Mouse (Mus musculus): Measurements from ENCODE around the gene Gpr137. TPM values are rescaled to one million over a fixed set of nuclear protein-coding genes. Genes with fewer than 3 reads are reported as not detected.

The Gpr137 gene
- polyA plus RNA-seq, 1 experiment: 39.9 TPM

- Histone ChIP-seq H3ac (ENCODE audit: control insufficient read depth, insufficient read length) (peak overlapping the region; percentile 78), H3K36me3 (ENCODE audit: control insufficient read depth, insufficient read depth) (no peaks in the 10 kb centered on the region), H3K79me2 (ENCODE audit: control insufficient read depth, insufficient read depth) (peaks cover 23% of the 10 kb centered on the region), H3K4me2 (ENCODE audit: low read depth) (peak overlapping the region; percentile 88), H3K27me3 (ENCODE audit: control insufficient read depth, insufficient read depth, insufficient read length) (no peaks in the 10 kb centered on the region), H3K4me3 (peak overlapping the region; percentile 56)
- TF ChIP-seq MYOD1 (IDR thresholded peaks at IDR 0.05; ENCODE audit: control insufficient read depth in 1 of 3, insufficient read length in 2 of 3, low read depth in 2 of 3): no peak
- TF ChIP-seq MYOG (IDR thresholded peaks at IDR 0.05; ENCODE audit: control insufficient read depth in 1 of 3, insufficient read depth in 1 of 3, insufficient read length in 2 of 3, low read depth in 2 of 3): no peak
- TF ChIP-seq POLR2A (IDR thresholded peaks at IDR 0.05; ENCODE audit: insufficient read length, low read depth): no peak
- TF ChIP-seq REST (IDR thresholded peaks at IDR 0.05; ENCODE audit: insufficient read depth, insufficient read length): no peak
- TF ChIP-seq TCF3 (IDR thresholded peaks at IDR 0.05; ENCODE audit: insufficient read length, low read depth): no peak
- no peak for TF ChIP-seq E2F4 (IDR thresholded peaks at IDR 0.05; ENCODE audit: insufficient read depth)
- TF ChIP-seq CEBPB (IDR thresholded peaks at IDR 0.05; ENCODE audit: insufficient read depth, poor library complexity, severe bottlenecking): no peak
- no peak for TF ChIP-seq POLR2AphosphoS2 (IDR thresholded peaks at IDR 0.05; ENCODE audit: insufficient read length, low read depth)
- no peak for TF ChIP-seq USF1 (IDR thresholded peaks at IDR 0.05; ENCODE audit: low read depth)
- no peak for TF ChIP-seq MAX (IDR thresholded peaks at IDR 0.05; ENCODE audit: low read depth)
Measured at GRCm38 (mm10) chr19:6920741-6921636, 21.3 kb downstream of the Gpr137 start.

GRCm38 (mm10) chr19:6919876-6920740, 22.2 kb downstream of the Gpr137 start:
- peaks cover 23% of the 10 kb centered on the region for H3K79me2 ChIP-seq (ENCODE audit: control insufficient read depth, insufficient read depth)
- TF ChIP-seq SRF (IDR thresholded peaks at IDR 0.05; ENCODE audit: control insufficient read depth, insufficient read length, low read depth) (no peak), MYOD1 (IDR thresholded peaks at IDR 0.05; ENCODE audit: control insufficient read depth in 1 of 3, insufficient read length in 2 of 3, low read depth in 2 of 3) (no peak), POLR2A (IDR thresholded peaks at IDR 0.05; ENCODE audit: insufficient read length, low read depth) (no peak), USF1 (IDR thresholded peaks at IDR 0.05; ENCODE audit: low read depth) (no peak), MYOG (IDR thresholded peaks at IDR 0.05; ENCODE audit: control insufficient read depth in 1 of 3, insufficient read depth in 1 of 3, insufficient read length in 2 of 3, low read depth in 2 of 3) (no peak), E2F4 (IDR thresholded peaks at IDR 0.05; ENCODE audit: insufficient read depth) (no peak), REST (IDR thresholded peaks at IDR 0.05; ENCODE audit: insufficient read depth, insufficient read length) (no peak), TCF12 (IDR thresholded peaks at IDR 0.05; ENCODE audit: insufficient read depth, poor library complexity, severe bottlenecking) (no peak), CEBPB (IDR thresholded peaks at IDR 0.05; ENCODE audit: insufficient read depth, poor library complexity, severe bottlenecking) (no peak), MAX (IDR thresholded peaks at IDR 0.05; ENCODE audit: low read depth) (no peak), TCF3 (IDR thresholded peaks at IDR 0.05; ENCODE audit: insufficient read length, low read depth) (no peak), POLR2AphosphoS2 (IDR thresholded peaks at IDR 0.05; ENCODE audit: insufficient read length, low read depth) (no peak)
- peak overlapping the region; percentile 78 for H3ac ChIP-seq (ENCODE audit: control insufficient read depth, insufficient read length)
- H3K36me3 ChIP-seq (ENCODE audit: control insufficient read depth, insufficient read depth): no peaks in the 10 kb centered on the region
- peak overlapping the region; percentile 56 for H3K4me3 ChIP-seq
- H3K4me2 ChIP-seq (ENCODE audit: low read depth): peak overlapping the region; percentile 88
- H3K27me3 ChIP-seq (ENCODE audit: control insufficient read depth, insufficient read depth, insufficient read length): no peaks in the 10 kb centered on the region

GRCm38 (mm10) chr19:6919431-6919830, 22.8 kb downstream of the Gpr137 start:
- Histone ChIP-seq H3K79me2 (ENCODE audit: control insufficient read depth, insufficient read depth) (peaks cover 23% of the 10 kb centered on the region), H3K27me3 (ENCODE audit: control insufficient read depth, insufficient read depth, insufficient read length) (no peaks in the 10 kb centered on the region), H3ac (ENCODE audit: control insufficient read depth, insufficient read length) (no peak overlapping the region), H3K4me3 (peak overlapping the region; percentile 56), H3K4me2 (ENCODE audit: low read depth) (peak overlapping the region; percentile 88), H3K36me3 (ENCODE audit: control insufficient read depth, insufficient read depth) (no peaks in the 10 kb centered on the region)
- TF ChIP-seq POLR2AphosphoS2 (IDR thresholded peaks at IDR 0.05; ENCODE audit: insufficient read length, low read depth) (no peak), MAX (IDR thresholded peaks at IDR 0.05; ENCODE audit: low read depth) (no peak), SRF (IDR thresholded peaks at IDR 0.05; ENCODE audit: control insufficient read depth, insufficient read length, low read depth) (no peak), CEBPB (IDR thresholded peaks at IDR 0.05; ENCODE audit: insufficient read depth, poor library complexity, severe bottlenecking) (no peak), MYOG (IDR thresholded peaks at IDR 0.05; ENCODE audit: control insufficient read depth in 1 of 3, insufficient read depth in 1 of 3, insufficient read length in 2 of 3, low read depth in 2 of 3) (no peak), TCF3 (IDR thresholded peaks at IDR 0.05; ENCODE audit: insufficient read length, low read depth) (no peak), REST (IDR thresholded peaks at IDR 0.05; ENCODE audit: insufficient read depth, insufficient read length) (no peak), USF1 (IDR thresholded peaks at IDR 0.05; ENCODE audit: low read depth) (no peak), POLR2A (IDR thresholded peaks at IDR 0.05; ENCODE audit: insufficient read length, low read depth) (no peak), MYOD1 (IDR thresholded peaks at IDR 0.05; ENCODE audit: control insufficient read depth in 1 of 3, insufficient read length in 2 of 3, low read depth in 2 of 3) (no peak), E2F4 (IDR thresholded peaks at IDR 0.05; ENCODE audit: insufficient read depth) (no peak), TCF12 (IDR thresholded peaks at IDR 0.05; ENCODE audit: insufficient read depth, poor library complexity, severe bottlenecking) (no peak)

GRCm38 (mm10) chr19:6918321-6918720, 24.0 kb downstream of the Gpr137 start:
- peaks cover 23% of the 10 kb centered on the region for H3K79me2 ChIP-seq (ENCODE audit: control insufficient read depth, insufficient read depth)
- peaks cover 3% of the 10 kb centered on the region for H3K36me3 ChIP-seq (ENCODE audit: control insufficient read depth, insufficient read depth)
- no peak overlapping the region for H3ac ChIP-seq (ENCODE audit: control insufficient read depth, insufficient read length)
- H3K4me3 ChIP-seq: no peak overlapping the region
- no peak overlapping the region for H3K4me2 ChIP-seq (ENCODE audit: low read depth)
- TF ChIP-seq SRF (IDR thresholded peaks at IDR 0.05; ENCODE audit: control insufficient read depth, insufficient read length, low read depth): no peak
- no peak for TF ChIP-seq REST (IDR thresholded peaks at IDR 0.05; ENCODE audit: insufficient read depth, insufficient read length)
- no peak for TF ChIP-seq USF1 (IDR thresholded peaks at IDR 0.05; ENCODE audit: low read depth)
- TF ChIP-seq POLR2AphosphoS2 (IDR thresholded peaks at IDR 0.05; ENCODE audit: insufficient read length, low read depth): no peak
- TF ChIP-seq TCF12 (IDR thresholded peaks at IDR 0.05; ENCODE audit: insufficient read depth, poor library complexity, severe bottlenecking): no peak
- no peak for TF ChIP-seq MYOG (IDR thresholded peaks at IDR 0.05; ENCODE audit: control insufficient read depth in 1 of 3, insufficient read depth in 1 of 3, insufficient read length in 2 of 3, low read depth in 2 of 3)
- no peak for TF ChIP-seq CEBPB (IDR thresholded peaks at IDR 0.05; ENCODE audit: insufficient read depth, poor library complexity, severe bottlenecking)
- TF ChIP-seq MYOD1 (IDR thresholded peaks at IDR 0.05; ENCODE audit: control insufficient read depth in 1 of 3, insufficient read length in 2 of 3, low read depth in 2 of 3): no peak
- no peak for TF ChIP-seq E2F4 (IDR thresholded peaks at IDR 0.05; ENCODE audit: insufficient read depth)
- no peaks in the 10 kb centered on the region for H3K27me3 ChIP-seq (ENCODE audit: control insufficient read depth, insufficient read depth, insufficient read length)

Measured in myocyte (in vitro differentiated cells).